ENCODE assay signal across 9 mouse cellular contexts in genomic region chr17:87975229-87975853, GRCm38 (mm10). TPM values are rescaled to one million over a fixed set of nuclear protein-coding genes. Genes with fewer than 3 reads are reported as not detected.
DNase-seq lines count a peak whose midpoint lies in the region; ATAC-seq lines count a peak whose summit lies in the region.
"Had no signal": no experiment of that assay in that cellular context is flagged by ENCODE, and none has a peak within 500 bp of the region (broad histone marks: within the 10 kb centered on the region; RNA-seq: fewer than 3 reads in every experiment).

No protein-coding gene starts in this region.

- peaks cover 18% of the 10 kb centered on the region for H3K36me3 ChIP-seq in heart, embryonic 13.5 days
- peaks cover 8% of the 10 kb centered on the region; the same call in 1 of the 2 replicates for H3K36me3 ChIP-seq in kidney, embryonic 16.5 days (ENCODE audit: insufficient read depth, low read length)

- peak; percentile 53 for ATAC-seq in heart, embryonic 13.5 days (ENCODE audit: extremely low read depth, insufficient number of reproducible peaks, low FRiP score, low TSS enrichment)
- ATAC-seq in kidney, embryonic 16.5 days (ENCODE audit: low FRiP score, low TSS enrichment), result peak; percentile 66

- peak overlapping the region; percentile 85 for H3K4me3 ChIP-seq in heart, embryonic 13.5 days
- peak overlapping the region; percentile 82 for H3K4me3 ChIP-seq in kidney, embryonic 16.5 days (ENCODE audit: low read length)

- H3K4me2 ChIP-seq in heart, embryonic 13.5 days, result peak overlapping the region; percentile 86
- H3K4me2 ChIP-seq in kidney, embryonic 16.5 days (replicated peaks; ENCODE audit: low read depth, low read length), result peak overlapping the region; percentile 62

- no peaks in the 10 kb centered on the region for H3K27me3 ChIP-seq in heart, embryonic 13.5 days (replicated peaks)
- H3K27me3 ChIP-seq in kidney, embryonic 16.5 days (ENCODE audit: insufficient read depth, low read length), result no peaks in the 10 kb centered on the region

- H3K27ac ChIP-seq in heart, embryonic 13.5 days (replicated peaks), result peak overlapping the region; percentile 82
- H3K27ac ChIP-seq in kidney, embryonic 16.5 days (ENCODE audit: low read length), result peak overlapping the region; percentile 86

- H3K4me1 ChIP-seq in heart, embryonic 13.5 days, result peaks cover 24% of the 10 kb centered on the region
- peaks cover 29% of the 10 kb centered on the region for H3K4me1 ChIP-seq in kidney, embryonic 16.5 days (ENCODE audit: insufficient read depth, low read length)

- peak; percentile 67 for DNase-seq in CD4-positive, CD25-positive, alpha-beta regulatory T cell, adult 2 months (ENCODE audit: low read depth, low spot score)
- DNase-seq in R1 (ENCODE audit: low read depth, low spot score), result peak; percentile 66
- peak; percentile 59 for DNase-seq in embryo, embryonic 10.5 days (ENCODE audit: low spot score)
- DNase-seq in lung, postnatal 10 days, result peak; percentile 66
- DNase-seq in retina, adult 2 months (ENCODE audit: low read depth, low spot score), result peak; percentile 9
- DNase-seq in urinary bladder, postnatal 25 days (ENCODE audit: low spot score), result peak; percentile 58

- H3K9me3 ChIP-seq in heart, embryonic 13.5 days, result no peaks in the 10 kb centered on the region
- H3K9me3 ChIP-seq in kidney, embryonic 16.5 days (ENCODE audit: low read length), result no peaks in the 10 kb centered on the region

- peak overlapping the region; percentile 85 for H3K9ac ChIP-seq in heart, embryonic 13.5 days
- peak overlapping the region; percentile 89 for H3K9ac ChIP-seq in kidney, embryonic 16.5 days (replicated peaks; ENCODE audit: low read length)

- WGBS in heart, embryonic 13.5 days, result under 1% methylated on average over 58 of the region's 68 CpGs
- under 1% methylated on average over 53 of the region's 68 CpGs for WGBS in kidney, embryonic 16.5 days

RNA-seq across cellular contexts. Expression of gene Msh6, which starts 0.5 kb away (rescaled TPM):
- 28.6 and 30.9 TPM in 2 replicates for polyA plus RNA-seq in heart, embryonic 13.5 days (2015; fragmentation: Nextera tagmentation; extraction: Ambion mirVana)
- 59.4 and 61.9 TPM in 2 replicates for polyA plus RNA-seq in kidney, embryonic 16.5 days (2015; fragmentation: Nextera tagmentation; extraction: Ambion mirVana)

RNA-seq across cellular contexts. Expression of gene Rpl36-ps4, which starts 54.6 kb away (rescaled TPM):
- polyA plus RNA-seq in heart, embryonic 13.5 days (2015; fragmentation: Nextera tagmentation; extraction: Ambion mirVana), result not detected in 2 replicates
- polyA plus RNA-seq in kidney, embryonic 16.5 days (2015; fragmentation: Nextera tagmentation; extraction: Ambion mirVana), result not detected in 2 replicates
- polyA plus RNA-seq: frontal cortex, adult 2 months had no signal

Comparison
In these comparisons a context has a peak if more than half of its experiments do, and no peak if none do; other contexts are left out.
1. Peak in every context shown above with its lines: DNase-seq, ATAC-seq, H3K4me3 ChIP-seq and H3K27ac ChIP-seq.
2. DNase-seq: peak in every context shown above with its lines; median percentile 67 in CD4-positive, CD25-positive, alpha-beta regulatory T cell, adult 2 months; 66 in R1; 66 in lung, postnatal 10 days; 59 in embryo, embryonic 10.5 days; 58 in urinary bladder, postnatal 25 days; 9 in retina, adult 2 months.